ENCODE assay signal across 13 mouse cellular contexts in the genomic region with DNA sequence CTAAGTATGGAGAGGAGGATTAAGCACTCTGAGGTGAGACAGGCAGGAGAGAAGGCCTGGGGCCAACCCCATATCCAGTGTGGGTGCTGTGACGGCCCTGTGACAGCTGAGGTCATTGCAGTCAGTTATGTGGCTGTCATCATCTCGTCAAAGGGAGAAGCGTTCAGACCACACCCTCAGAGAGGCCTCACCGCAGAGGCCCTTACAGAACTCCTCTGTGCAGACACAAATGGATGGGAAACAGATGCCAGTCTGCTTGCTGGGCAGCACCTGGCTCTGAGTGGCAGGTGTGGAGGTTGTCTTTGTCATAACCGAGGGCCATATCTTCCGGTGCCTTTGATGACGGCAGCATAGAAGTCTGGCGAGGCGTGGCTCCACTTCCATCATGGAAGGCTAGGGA.
DNase-seq lines count a peak whose midpoint lies in the region; ATAC-seq and TF ChIP-seq lines count a peak whose summit lies in the region.
"Had no signal": no experiment of that assay in that cellular context is flagged by ENCODE, and none has a peak within 500 bp of the region (broad histone marks: within the 10 kb centered on the region; RNA-seq: fewer than 3 reads in every experiment).

No protein-coding gene starts in this region.

- no peak overlapping the region for H3K4me2 ChIP-seq in heart, postnatal 0 days (ENCODE audit: low read depth, low read length)
- no peak overlapping the region for H3K4me2 ChIP-seq in lung, postnatal 0 days (replicated peaks; ENCODE audit: low read depth, low read length)
- H3K4me2 ChIP-seq: lung, embryonic 14.5 days had no signal

- no peaks in the 10 kb centered on the region for H3K36me3 ChIP-seq in heart, postnatal 0 days (replicated peaks; ENCODE audit: control insufficient read depth, insufficient read depth, low read length)
- no peaks in the 10 kb centered on the region for H3K36me3 ChIP-seq in lung, postnatal 0 days (ENCODE audit: insufficient read depth, low read length)

- no peak overlapping the region for H3K9ac ChIP-seq in heart, postnatal 0 days (replicated peaks; ENCODE audit: low read depth, low read length)
- no peak overlapping the region for H3K9ac ChIP-seq in lung, postnatal 0 days (replicated peaks; ENCODE audit: low read depth)
- H3K9ac ChIP-seq: lung, embryonic 14.5 days had no signal

- H3K27ac ChIP-seq in heart, postnatal 0 days (ENCODE audit: low read depth) = peak overlapping the region; percentile 6; the same call in 1 of the 2 replicates
- no peak overlapping the region for H3K27ac ChIP-seq in lung, postnatal 0 days (ENCODE audit: low read length)

- H3K9me3 ChIP-seq in heart, postnatal 0 days (replicated peaks; ENCODE audit: control insufficient read depth, low read length) = 0 out of 2 replicates have a peak, but pooled peaks cover under 1% of the 10 kb centered on the region
- H3K9me3 ChIP-seq in lung, postnatal 0 days (ENCODE audit: low read length) = no peaks in the 10 kb centered on the region

- ATAC-seq in heart, postnatal 0 days (ENCODE audit: insufficient read depth, low read depth) = peak; percentile 72
- no peak for ATAC-seq in lung, postnatal 0 days

- no peak for TF ChIP-seq EP300 in heart, postnatal 0 days (IDR thresholded peaks at IDR 0.05; ENCODE audit: low read depth)
- TF ChIP-seq EP300 in lung, postnatal 0 days (IDR thresholded peaks at IDR 0.05) = no peak

- no peak for TF ChIP-seq CTCF in heart, postnatal 0 days (IDR thresholded peaks at IDR 0.05; ENCODE audit: low read depth)
- no peak for TF ChIP-seq CTCF in lung, postnatal 0 days (IDR thresholded peaks at IDR 0.05)

- intact Hi-C loops in left cerebral cortex, postnatal 36 days (cut with DNase I) = no loop called here

- peaks cover 27% of the 10 kb centered on the region for H3K4me1 ChIP-seq in heart, postnatal 0 days (ENCODE audit: control insufficient read depth, insufficient read depth)
- H3K4me1 ChIP-seq in lung, postnatal 0 days (ENCODE audit: insufficient read depth, low read depth, low read length) = peaks cover 7% of the 10 kb centered on the region; the same call in 1 of the 2 replicates

- DNase-seq in lung, postnatal 10 days = peak; percentile 9
- no peak for DNase-seq in lung, postnatal 36 days
- DNase-seq in heart, postnatal 0 days (ENCODE audit: low spot score) = no peak
- DNase-seq in monocyte, adult 2 months (ENCODE audit: low read depth in 1 of 2, low spot score in 2 of 2) = peak; percentile 9 to 14
- DNase-seq in gastrocnemius, adult 8-10 months (ENCODE audit: low spot score in 2 of 2) = no peak
- DNase-seq in left cerebral cortex, postnatal 36 days (ENCODE audit: low spot score in 2 of 2) = no peak
- no peak for DNase-seq in lung, postnatal 0 days (ENCODE audit: low spot score)
- no peak for DNase-seq in frontal cortex, postnatal 14 days (ENCODE audit: low spot score in 2 of 2)
- DNase-seq: adrenal gland, postnatal 25 days; cerebellum, adult 8-10 months; gastrocnemius, postnatal 14 days; kidney, adult 2 months; lung, embryonic 14.5 days had no signal

- 42% methylated on average over 9 of the region's 9 CpGs for WGBS in heart, postnatal 0 days
- WGBS in lung, postnatal 0 days = 74% methylated on average over 9 of the region's 9 CpGs

- no peaks in the 10 kb centered on the region for H3K27me3 ChIP-seq in heart, postnatal 0 days (ENCODE audit: control insufficient read depth, insufficient read depth, low read length)
- H3K27me3 ChIP-seq in lung, postnatal 0 days (replicated peaks; ENCODE audit: insufficient read depth, low read length) = no peaks in the 10 kb centered on the region

- no peak overlapping the region for H3K4me3 ChIP-seq in heart, postnatal 0 days (ENCODE audit: low read depth, low read length)
- H3K4me3 ChIP-seq in lung, postnatal 0 days (ENCODE audit: low read depth, low read length) = no peak overlapping the region

Comparison
In these comparisons a context has a peak if more than half of its experiments do, and no peak if none do; other contexts are left out.
1. DNase-seq: peak in lung, postnatal 10 days (single experiment) and monocyte, adult 2 months (2 of 2); none in lung, postnatal 36 days (single experiment), heart, postnatal 0 days (single experiment), gastrocnemius, adult 8-10 months (0 of 2), left cerebral cortex, postnatal 36 days (0 of 2), lung, postnatal 0 days (single experiment) and frontal cortex, postnatal 14 days (0 of 2).